Mouse (Mus musculus) midbrain, embryonic 13.5 days (tissue): ENCODE results near the gene Ciart. TPM values are rescaled to one million over a fixed set of nuclear protein-coding genes. Genes with fewer than 3 reads are reported as not detected.
A peak's percentile ranks its signal among the peaks of the same experiment; 100 is the strongest.

ENCODE experiments used
- ATAC-seq: fragments of 200-750 bp; cut with Nextera tagmentation; 2 replicates; pipeline ENCODE4 v1.8.0; 2017; ENCODE audit warnings: mild to moderate bottlenecking, moderate TSS enrichment, moderate library complexity
- H3K27ac ChIP-seq: fragments of 300-500 bp; sonication (generic); 2 replicates; pipeline ENCODE4 v1.5.1; 2015; ENCODE audit warnings: inconsistent platforms, mild to moderate bottlenecking, moderate library complexity
- H3K27me3 ChIP-seq: fragments of 300-500 bp; sonication (generic); 2 replicates; pipeline ENCODE4 v1.6.1; 2015; ENCODE audit warnings: mild to moderate bottlenecking, inconsistent platforms
- H3K36me3 ChIP-seq: fragments of 300-500 bp; sonication (generic); 2 replicates; pipeline ENCODE4 v1.6.1; 2015; ENCODE audit warnings: mild to moderate bottlenecking, inconsistent platforms
- H3K4me1 ChIP-seq: fragments of 300-500 bp; sonication (generic); replicated peaks from 2 replicates; pipeline ENCODE4 v1.6.1; 2015; ENCODE audit warnings: inconsistent platforms
- H3K4me2 ChIP-seq: fragments of 300-500 bp; sonication (generic); replicated peaks from 2 replicates; pipeline ENCODE4 v1.6.1; 2015; ENCODE audit warnings: moderate library complexity, mild to moderate bottlenecking, inconsistent platforms
- H3K4me3 ChIP-seq: fragments of 300-500 bp; sonication (generic); replicated peaks from 2 replicates; pipeline ENCODE4 v1.5.1; 2015; ENCODE audit warnings: mild to moderate bottlenecking, inconsistent platforms
- H3K9ac ChIP-seq: fragments of 300-500 bp; sonication (generic); replicated peaks from 2 replicates; pipeline ENCODE4 v1.6.1; 2015; ENCODE audit warnings: mild to moderate bottlenecking, inconsistent platforms
- H3K9me3 ChIP-seq: fragments of 300-500 bp; sonication (generic); 2 replicates; pipeline ENCODE4 v1.6.1; 2016; ENCODE audit warnings: mild to moderate bottlenecking, inconsistent platforms
- WGBS: fragments of 180-500 bp; shearing (Covaris S2); methylation state at CpG from one replicate; pipeline ENCODE4 v1.1.7; 2015; 5-methylcytosine and 5-hydroxymethylcytosine counted together
- polyA plus RNA-seq: library from polyadenylated mRNA; unstranded; fragments of >200 nt; fragmentation: Nextera tagmentation; extraction: Ambion mirVana; gene quantifications from 2 replicates; pipeline ENCODE4 v1.2.1, GENCODE M21; 2015

Ciart gene
- polyA plus RNA-seq, 1 experiment from 2014 or later: 4.8 TPM

- Histone ChIP-seq H3K9ac (no peak overlapping the region), H3K27ac (no peak overlapping the region), H3K27me3 (no peaks in the 10 kb centered on the region), H3K4me1 (no peaks in the 10 kb centered on the region), H3K9me3 (no peaks in the 10 kb centered on the region), H3K4me2 (no peak overlapping the region), H3K4me3 (no peak overlapping the region), H3K36me3 (no peaks in the 10 kb centered on the region)
- WGBS: 100% methylated on average over 4 of the region's 4 CpGs
- ATAC-seq: no peak
Observed at GRCm38 (mm10) chr3:95914706-95915105, 32.7 kb upstream of the Ciart start.

DNA sequence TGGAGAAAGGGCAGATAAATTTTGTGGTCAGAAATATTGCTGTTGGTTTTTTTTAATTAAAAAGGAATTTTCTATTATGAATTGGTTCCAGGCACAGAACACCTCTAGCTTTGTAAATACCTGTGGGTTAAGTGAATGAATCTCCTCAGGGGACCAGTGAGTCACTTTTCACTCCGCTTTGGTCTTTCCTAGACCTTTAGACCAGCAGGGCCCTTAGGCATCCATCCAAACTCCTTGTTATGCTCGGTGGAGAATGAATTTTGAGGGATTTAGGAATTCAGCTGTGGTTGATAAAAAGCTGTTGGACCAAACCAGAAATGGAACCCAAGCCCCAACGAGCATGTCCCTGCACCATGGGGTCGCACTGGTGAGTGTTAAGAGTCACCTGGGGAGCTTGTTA lies 25.6 kb upstream of the Ciart start:
- WGBS: 45% methylated on average over 4 of the region's 4 CpGs
- Histone ChIP-seq H3K4me1 (peaks cover 28% of the 10 kb centered on the region), H3K4me3 (no peak overlapping the region), H3K9me3 (no peaks in the 10 kb centered on the region), H3K27me3 (peaks cover 37% of the 10 kb centered on the region), H3K27ac (no peak overlapping the region), H3K36me3 (no peaks in the 10 kb centered on the region), H3K4me2 (no peak overlapping the region), H3K9ac (no peak overlapping the region)
- no peak for ATAC-seq

DNA sequence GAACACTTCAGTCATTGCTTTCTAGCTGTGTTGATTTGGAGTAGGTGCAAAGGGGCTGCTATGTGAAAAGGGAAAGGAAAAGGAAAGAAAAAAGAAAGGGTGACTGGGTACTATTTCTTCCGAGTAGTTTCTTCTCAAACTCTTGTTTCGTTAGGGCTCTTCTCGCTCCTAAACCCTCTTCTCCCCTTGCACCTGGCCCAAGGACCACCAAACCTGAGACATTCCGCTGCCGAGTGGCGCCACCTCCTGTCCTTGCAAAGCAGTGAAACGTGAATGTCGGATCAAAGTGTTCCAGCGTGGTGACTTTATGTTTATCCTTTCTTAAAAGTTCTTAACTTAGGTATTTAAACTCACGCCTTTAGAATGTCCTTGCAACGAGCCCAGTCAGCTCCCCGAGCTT lies 24.8 kb upstream of the Ciart start:
- H3K4me3 ChIP-seq: peak overlapping the region; percentile 9; the same call in 1 of the 2 replicates
- no peak for ATAC-seq
- H3K27ac ChIP-seq: no peak overlapping the region
- H3K27me3 ChIP-seq: peaks cover 40% of the 10 kb centered on the region
- no peaks in the 10 kb centered on the region for H3K36me3 ChIP-seq
- peaks cover 28% of the 10 kb centered on the region for H3K4me1 ChIP-seq
- H3K9ac ChIP-seq: no peak overlapping the region
- peak overlapping the region; percentile 73 for H3K4me2 ChIP-seq
- H3K9me3 ChIP-seq: no peaks in the 10 kb centered on the region
- under 1% methylated on average over 12 of the region's 12 CpGs for WGBS

DNA sequence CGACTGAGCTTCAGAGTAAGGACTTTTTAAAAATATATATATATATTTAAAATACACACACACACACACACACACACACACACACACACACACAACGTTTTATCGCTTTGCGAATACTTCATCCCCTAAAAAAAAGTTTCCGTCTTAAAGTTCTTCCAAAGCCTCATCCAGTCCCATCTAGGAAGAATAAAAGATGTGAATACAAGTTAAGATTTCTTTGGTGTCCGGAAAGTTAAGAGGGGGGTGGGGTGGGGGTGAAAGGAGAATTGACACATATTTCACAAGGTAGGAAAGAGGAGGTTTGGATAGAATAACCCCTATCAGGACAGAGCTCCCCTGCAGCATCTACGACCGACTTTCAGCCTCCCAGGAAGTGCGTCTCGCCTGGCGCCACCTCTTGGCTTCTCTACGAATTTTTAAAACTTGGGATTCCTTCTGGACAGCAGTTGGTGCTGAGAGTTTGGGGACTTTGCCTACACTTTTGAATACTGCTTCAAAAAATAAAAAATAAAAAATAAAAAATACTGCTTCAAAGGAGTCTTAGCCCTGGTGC lies 24.0 kb upstream of the Ciart start:
- H3K9me3 ChIP-seq: no peaks in the 10 kb centered on the region
- H3K9ac ChIP-seq: no peak overlapping the region
- H3K4me1 ChIP-seq: peaks cover 28% of the 10 kb centered on the region
- peaks cover 40% of the 10 kb centered on the region for H3K27me3 ChIP-seq
- WGBS: under 1% methylated on average over 12 of the region's 12 CpGs
- no peak overlapping the region for H3K27ac ChIP-seq
- peak overlapping the region; percentile 73 for H3K4me2 ChIP-seq
- ATAC-seq: no peak
- H3K4me3 ChIP-seq: peak overlapping the region; percentile 37
- no peaks in the 10 kb centered on the region for H3K36me3 ChIP-seq

DNA sequence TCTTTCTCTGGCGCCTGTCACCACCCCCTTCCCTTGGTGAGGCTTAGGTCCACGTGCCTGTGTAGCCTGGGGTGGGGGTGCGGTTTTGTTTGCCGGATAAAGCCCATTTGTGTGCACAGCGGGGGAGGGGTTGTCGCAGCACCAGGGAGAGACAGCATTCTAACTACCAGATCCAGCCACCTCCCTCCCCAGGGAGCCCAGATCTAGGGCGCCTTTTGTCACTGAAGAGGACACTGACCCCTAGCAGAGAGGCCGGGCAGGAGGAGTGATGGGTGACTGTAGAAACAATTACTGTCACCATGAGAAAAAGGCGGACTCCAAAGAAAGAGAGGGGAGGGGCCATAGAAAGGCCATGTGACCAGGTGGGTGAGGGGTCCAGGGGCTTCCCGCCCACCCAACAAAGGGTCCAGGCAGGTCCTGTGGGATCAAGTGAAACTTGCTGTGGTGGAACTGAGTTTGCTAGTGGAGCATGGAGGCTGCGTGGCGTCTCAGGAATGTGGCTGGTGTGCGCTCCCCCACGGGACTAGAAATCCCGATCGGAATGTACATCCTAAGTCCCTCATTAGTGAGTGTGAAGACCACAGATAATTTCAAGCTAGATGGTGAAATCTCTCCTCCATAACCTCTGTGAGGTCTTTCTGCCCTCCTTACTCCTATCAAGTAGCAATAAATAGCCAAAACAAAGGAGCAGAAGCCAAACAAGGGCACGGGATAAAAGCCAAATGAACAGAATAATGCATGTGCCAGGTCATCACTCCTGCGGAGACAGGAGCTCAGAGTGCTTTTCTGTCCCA lies 23.3 kb upstream of the Ciart start:
- 0% methylated on average over 18 of the region's 18 CpGs for WGBS

GRCm38 (mm10) chr3:95904568-95904967 lies 22.5 kb upstream of the Ciart start, which contains the start of gene Car14:
Gene Car14 (minus strand): TSS chr3:95904691.
- Histone ChIP-seq H3K27ac (0 out of 2 replicates have a peak within 1 kb of the TSS, but pooled peaks have one; percentile 9), H3K9me3 (no peaks in the 10 kb centered on the region), H3K4me3 (peak within 1 kb of the TSS; percentile 37), H3K27me3 (peaks cover 40% of the 10 kb centered on the region), H3K9ac (peak within 1 kb of the TSS; percentile 59), H3K36me3 (no peaks in the 10 kb centered on the region), H3K4me1 (peaks cover 28% of the 10 kb centered on the region), H3K4me2 (peak within 1 kb of the TSS; percentile 73)
- ATAC-seq: peak; percentile 61; the same call in 1 of the 2 replicates
- 1% methylated on average over 15 of the region's 15 CpGs for WGBS

More for the DNA sequence above, 23.3 kb upstream of the Ciart start:
- Histone ChIP-seq H3K4me1 (peaks cover 28% of the 10 kb centered on the region), H3K27ac (0 out of 2 replicates have a peak overlapping the region, but pooled peaks have one; percentile 9), H3K9me3 (no peaks in the 10 kb centered on the region), H3K9ac (peak overlapping the region; percentile 59), H3K27me3 (peaks cover 40% of the 10 kb centered on the region), H3K36me3 (no peaks in the 10 kb centered on the region), H3K4me3 (peak overlapping the region; percentile 37), H3K4me2 (peak overlapping the region; percentile 73)
- peak; percentile 55 for ATAC-seq

DNA sequence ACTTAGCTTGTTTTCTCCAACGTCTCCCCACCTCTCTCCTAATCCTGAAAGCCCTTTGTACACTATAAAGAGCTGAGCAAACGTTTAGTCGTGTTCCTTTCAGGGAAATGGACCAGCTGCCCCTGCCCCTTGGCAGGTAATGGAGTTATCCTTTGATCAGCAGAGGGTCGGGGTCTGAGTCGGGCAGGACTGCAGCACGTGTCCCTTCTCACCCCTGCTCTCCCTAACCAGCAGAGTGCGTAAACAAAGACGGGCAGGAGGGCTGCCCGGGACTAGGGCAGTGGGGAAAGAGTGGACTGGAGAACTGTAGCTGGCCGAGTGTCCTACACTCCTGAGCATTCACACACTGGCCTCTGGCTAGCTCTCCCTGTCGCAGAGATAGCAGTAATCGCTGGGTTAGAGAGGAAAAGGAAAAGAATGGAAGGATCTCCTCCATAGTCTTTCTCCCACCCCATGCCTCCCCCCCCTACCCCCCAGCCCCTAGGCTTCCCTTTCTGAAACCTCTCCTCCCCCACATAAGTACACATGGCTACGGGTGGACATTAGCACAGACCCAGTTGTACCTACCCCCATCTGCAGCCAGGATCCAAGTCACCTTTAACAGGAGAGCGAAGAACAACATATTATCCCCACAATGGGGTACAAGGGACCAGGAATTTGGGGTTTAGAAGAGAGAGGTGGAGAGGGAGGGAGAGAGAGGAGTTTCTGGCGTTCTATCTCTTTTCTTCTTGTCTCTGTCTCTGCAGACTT lies 21.9 kb upstream of the Ciart start:
- Histone ChIP-seq H3K4me1 (peaks cover 28% of the 10 kb centered on the region), H3K9me3 (no peaks in the 10 kb centered on the region), H3K4me2 (peak overlapping the region; percentile 73), H3K4me3 (peak overlapping the region; percentile 37), H3K9ac (peak overlapping the region; percentile 59), H3K27ac (no peak overlapping the region), H3K36me3 (no peaks in the 10 kb centered on the region), H3K27me3 (peaks cover 40% of the 10 kb centered on the region)
- ATAC-seq: peak; percentile 19
- 2% methylated on average over 15 of the region's 15 CpGs for WGBS

DNA sequence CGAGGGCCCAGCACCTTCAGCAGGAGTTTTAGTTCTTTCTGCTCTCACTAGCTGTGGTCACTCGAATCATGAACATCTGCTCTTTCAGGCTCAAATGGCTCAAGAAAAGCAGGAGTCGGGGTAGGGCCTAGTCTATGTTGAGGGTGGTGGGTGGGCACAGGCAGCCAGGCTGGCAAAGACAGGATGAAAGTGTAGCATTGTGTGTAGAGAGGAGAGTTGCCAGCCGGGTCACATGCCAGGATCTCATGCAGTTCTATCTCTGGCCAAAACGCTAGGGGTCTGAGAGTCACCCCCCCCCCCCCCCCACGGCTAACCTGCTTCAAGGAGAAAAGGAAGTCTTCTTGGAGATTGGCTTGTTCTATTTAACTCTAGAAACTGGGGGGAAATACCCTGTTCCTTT lies 20.6 kb upstream of the Ciart start:
- ATAC-seq: no peak
- peaks cover 4% of the 10 kb centered on the region; the same call in 1 of the 2 replicates for H3K36me3 ChIP-seq
- no peaks in the 10 kb centered on the region for H3K9me3 ChIP-seq
- peaks cover 28% of the 10 kb centered on the region for H3K4me1 ChIP-seq
- peak overlapping the region; percentile 20; the same call in 1 of the 2 replicates for H3K4me2 ChIP-seq
- no peak overlapping the region for H3K27ac ChIP-seq
- peaks cover 34% of the 10 kb centered on the region for H3K27me3 ChIP-seq
- no peak overlapping the region for H3K4me3 ChIP-seq
- WGBS: 50% methylated on average over 6 of the region's 6 CpGs
- H3K9ac ChIP-seq: 0 out of 2 replicates have a peak overlapping the region, but pooled peaks have one; percentile 16

- 0 out of 2 replicates have a peak overlapping the region, but pooled peaks have one; percentile 16 for H3K9ac ChIP-seq
- H3K9me3 ChIP-seq: no peaks in the 10 kb centered on the region
- H3K27ac ChIP-seq: no peak overlapping the region
- no peak overlapping the region for H3K4me2 ChIP-seq
- H3K36me3 ChIP-seq: peaks cover 6% of the 10 kb centered on the region; the same call in 1 of the 2 replicates
- peaks cover 28% of the 10 kb centered on the region for H3K4me1 ChIP-seq
- ATAC-seq: no peak
- H3K4me3 ChIP-seq: no peak overlapping the region
- H3K27me3 ChIP-seq: peaks cover 31% of the 10 kb centered on the region
Observed at GRCm38 (mm10) chr3:95902373-95902625, 20.2 kb upstream of the Ciart start.

DNA sequence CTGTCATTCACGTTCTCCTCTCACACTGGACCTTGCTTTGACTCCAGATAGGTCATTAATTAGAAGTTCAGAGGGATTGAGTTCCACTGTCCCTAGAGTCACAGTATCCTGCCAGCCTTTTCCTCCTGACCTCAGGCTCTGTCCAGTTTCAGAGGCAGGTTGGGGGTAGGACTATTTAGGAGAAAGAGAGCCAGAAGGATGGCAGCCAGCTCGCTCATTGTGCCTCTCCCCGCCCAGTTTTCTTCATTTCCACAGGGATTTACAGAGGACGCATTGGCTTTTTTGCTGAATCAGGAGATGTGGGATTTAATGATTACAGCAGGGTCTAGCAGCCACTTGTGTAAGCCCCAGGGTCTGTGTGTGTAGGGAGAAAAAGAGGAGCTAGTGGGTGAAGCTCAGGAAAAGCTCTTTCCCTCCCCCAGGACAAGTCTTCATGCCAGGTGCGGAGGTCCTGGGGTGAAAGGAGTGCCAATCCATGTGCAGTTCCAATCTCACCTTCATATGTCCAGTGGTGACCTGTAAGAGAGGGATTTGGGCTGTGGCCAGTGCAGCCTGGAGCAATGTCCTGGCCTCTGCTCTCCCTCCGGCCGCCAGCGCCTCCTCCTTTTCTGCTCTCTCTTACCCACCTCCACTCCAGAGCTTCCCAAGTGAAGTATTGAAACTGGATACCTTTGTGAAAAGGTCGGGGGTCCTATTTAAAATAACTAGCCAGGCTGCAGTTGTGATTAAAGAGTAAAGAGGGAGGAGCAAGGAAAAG lies 19.7 kb upstream of the Ciart start:
- Histone ChIP-seq H3K36me3 (peaks cover 6% of the 10 kb centered on the region; the same call in 1 of the 2 replicates), H3K4me1 (peaks cover 28% of the 10 kb centered on the region), H3K27ac (no peak overlapping the region), H3K4me3 (no peak overlapping the region), H3K9me3 (no peaks in the 10 kb centered on the region), H3K9ac (no peak overlapping the region), H3K4me2 (no peak overlapping the region), H3K27me3 (peaks cover 28% of the 10 kb centered on the region)
- ATAC-seq: no peak
- 68% methylated on average over 9 of the region's 9 CpGs for WGBS

- H3K9me3 ChIP-seq: no peaks in the 10 kb centered on the region
- no peak for ATAC-seq
- H3K9ac ChIP-seq: 0 out of 2 replicates have a peak overlapping the region, but pooled peaks have one; percentile 2
- H3K4me3 ChIP-seq: no peak overlapping the region
- peaks cover 6% of the 10 kb centered on the region; the same call in 1 of the 2 replicates for H3K36me3 ChIP-seq
- H3K4me1 ChIP-seq: peaks cover 24% of the 10 kb centered on the region
- 75% methylated on average over 13 of the region's 13 CpGs for WGBS
- peaks cover 24% of the 10 kb centered on the region for H3K27me3 ChIP-seq
- H3K27ac ChIP-seq: no peak overlapping the region
- no peak overlapping the region for H3K4me2 ChIP-seq
Observed at GRCm38 (mm10) chr3:95899800-95900524, 17.9 kb upstream of the Ciart start.
